Mouse (Mus musculus): Measurements from ENCODE around the gene Vsig2.

DNA sequence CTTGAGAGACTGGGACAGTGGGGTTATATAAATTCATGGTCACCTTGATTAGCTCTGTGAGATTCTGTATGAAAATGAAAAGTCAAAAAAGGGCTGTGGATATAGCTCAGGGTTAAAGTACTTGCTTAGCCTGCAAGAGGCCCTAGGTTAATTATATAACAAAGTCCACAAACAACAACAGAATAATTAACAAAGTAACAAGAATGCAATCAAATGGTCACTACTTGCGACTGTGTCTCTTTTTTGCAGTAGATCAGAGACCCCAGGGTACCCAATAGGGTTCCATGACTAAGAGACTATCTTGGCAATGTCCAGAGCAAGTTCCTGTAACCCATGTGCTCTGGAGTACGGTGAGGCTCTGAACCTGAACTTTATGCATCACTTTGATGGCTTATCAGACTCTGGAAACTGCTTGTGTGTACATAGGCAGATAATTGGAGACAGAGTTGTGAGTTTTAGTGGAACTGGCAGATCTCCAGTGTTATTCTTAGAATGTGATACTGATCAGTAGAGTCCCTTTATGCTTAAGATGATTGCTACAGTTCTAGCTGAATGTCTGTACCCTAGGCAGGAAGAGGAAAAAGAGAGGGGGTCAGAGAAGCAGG lies 30.3 kb downstream of the Vsig2 start:
- TF ChIP-seq ZNF384 (IDR thresholded peaks at IDR 0.05; ENCODE audit: low read depth, low read length) (no peak), CHD2 (IDR thresholded peaks at IDR 0.05; ENCODE audit: low read depth, low read length) (no peak), HCFC1 (IDR thresholded peaks at IDR 0.05; ENCODE audit: borderline replicate concordance, insufficient read depth, low read length) (no peak), MAFK (IDR thresholded peaks at IDR 0.05; ENCODE audit: insufficient read depth, low read depth, low read length) (no peak)
